Mouse (Mus musculus): ENCODE measurements around the gene Castor1.
"Not testable (repeated sequence)": the region's sequence is repeated elsewhere in the genome, so short reads cannot be mapped to it uniquely, and the experiment has no call there.

The Castor1 gene
- long read RNA-seq, experiment 1, transcript Castor1-201 (9 exons, 1,574 nt): major isoform, 8 of 9 reads
- long read RNA-seq, experiment 1, partial matches to known transcripts: 0 of 9 reads
- long read RNA-seq, experiment 1, other reads (novel, unspliced or antisense): 1 of 9 reads
- long read RNA-seq, experiment 2, partial matches to known transcripts: 0 of 2 reads
- long read RNA-seq, experiment 2, other reads (novel, unspliced or antisense): 1 of 2 reads

GRCm38 (mm10) chr11:4217914-4218629, at the start of gene Castor1:
TSS of gene Castor1 (plus strand) at chr11:4218225.
- intact Hi-C loops (cut with DNase I): loop anchor here (10.0 kb wide), 1 partner anchor 53 kb away; the partner anchor contains the start of genes Ccdc157 and Sf3a1

GRCm38 (mm10) chr11:4174586-4174985, 43.4 kb upstream of the Castor1 start:
- intact Hi-C loops (cut with DNase I): no loop called here

GRCm38 (mm10) chr11:4177716-4178115, 40.3 kb upstream of the Castor1 start:
- intact Hi-C loops (cut with DNase I): no loop called here

- intact Hi-C loops (cut with DNase I): no loop called here
Observed at GRCm38 (mm10) chr11:4182061-4182460, 36.0 kb upstream of the Castor1 start.

- intact Hi-C loops (cut with DNase I): no loop called here
Observed at GRCm38 (mm10) chr11:4183511-4183910, 34.5 kb upstream of the Castor1 start.

GRCm38 (mm10) chr11:4184251-4184952, 33.6 kb upstream of the Castor1 start:
- intact Hi-C loops (cut with DNase I): no loop called here

GRCm38 (mm10) chr11:4185480-4185879, 32.5 kb upstream of the Castor1 start:
- intact Hi-C loops (cut with DNase I): not testable (repeated sequence)

GRCm38 (mm10) chr11:4186486-4187317, 31.3 kb upstream of the Castor1 start, which contains the start of gene Tbc1d10a:
TSS of gene Tbc1d10a (plus strand) at chr11:4186789.
- intact Hi-C loops (cut with DNase I): loop anchor here (1.0 kb wide), 1 partner anchor 30 kb away; no protein-coding TSS in a partner anchor

GRCm38 (mm10) chr11:4187318-4187700, 30.7 kb upstream of the Castor1 start:
- intact Hi-C loops (cut with DNase I): loop anchor here (1.0 kb wide), 1 partner anchor 29 kb away; no protein-coding TSS in a partner anchor

GRCm38 (mm10) chr11:4189182-4189581, 28.8 kb upstream of the Castor1 start:
- intact Hi-C loops (cut with DNase I): no loop called here

GRCm38 (mm10) chr11:4190677-4191076, 27.3 kb upstream of the Castor1 start:
- intact Hi-C loops (cut with DNase I): no loop called here

- intact Hi-C loops (cut with DNase I): no loop called here
Observed at GRCm38 (mm10) chr11:4192757-4193156, 25.3 kb upstream of the Castor1 start.

GRCm38 (mm10) chr11:4193420-4193819, 24.6 kb upstream of the Castor1 start:
- intact Hi-C loops (cut with DNase I): no loop called here

GRCm38 (mm10) chr11:4195597-4196031, 22.4 kb upstream of the Castor1 start:
- intact Hi-C loops (cut with DNase I): no loop called here

- intact Hi-C loops (cut with DNase I): no loop called here
Observed at GRCm38 (mm10) chr11:4196636-4197035, 21.4 kb upstream of the Castor1 start.

GRCm38 (mm10) chr11:4197691-4198090, 20.3 kb upstream of the Castor1 start:
- intact Hi-C loops (cut with DNase I): no loop called here

- intact Hi-C loops (cut with DNase I): no loop called here
Observed at GRCm38 (mm10) chr11:4201981-4202700, 15.9 kb upstream of the Castor1 start.

GRCm38 (mm10) chr11:4202995-4203704, 14.9 kb upstream of the Castor1 start:
- intact Hi-C loops (cut with DNase I): no loop called here

- intact Hi-C loops (cut with DNase I): no loop called here
Observed at GRCm38 (mm10) chr11:4203705-4204074, 14.3 kb upstream of the Castor1 start.

Measured in adrenal gland (tissue).